Mouse (Mus musculus): ENCODE results near the gene 2310061I04Rik. TPM values are rescaled to one million over a fixed set of nuclear protein-coding genes. Genes with fewer than 3 reads are reported as not detected.
A peak's percentile ranks its signal among the peaks of the same experiment; 100 is the strongest.

Gene 2310061I04Rik
- total RNA-seq, 2 experiments from 2014 or later = 83.9 to 89.3 TPM

DNA sequence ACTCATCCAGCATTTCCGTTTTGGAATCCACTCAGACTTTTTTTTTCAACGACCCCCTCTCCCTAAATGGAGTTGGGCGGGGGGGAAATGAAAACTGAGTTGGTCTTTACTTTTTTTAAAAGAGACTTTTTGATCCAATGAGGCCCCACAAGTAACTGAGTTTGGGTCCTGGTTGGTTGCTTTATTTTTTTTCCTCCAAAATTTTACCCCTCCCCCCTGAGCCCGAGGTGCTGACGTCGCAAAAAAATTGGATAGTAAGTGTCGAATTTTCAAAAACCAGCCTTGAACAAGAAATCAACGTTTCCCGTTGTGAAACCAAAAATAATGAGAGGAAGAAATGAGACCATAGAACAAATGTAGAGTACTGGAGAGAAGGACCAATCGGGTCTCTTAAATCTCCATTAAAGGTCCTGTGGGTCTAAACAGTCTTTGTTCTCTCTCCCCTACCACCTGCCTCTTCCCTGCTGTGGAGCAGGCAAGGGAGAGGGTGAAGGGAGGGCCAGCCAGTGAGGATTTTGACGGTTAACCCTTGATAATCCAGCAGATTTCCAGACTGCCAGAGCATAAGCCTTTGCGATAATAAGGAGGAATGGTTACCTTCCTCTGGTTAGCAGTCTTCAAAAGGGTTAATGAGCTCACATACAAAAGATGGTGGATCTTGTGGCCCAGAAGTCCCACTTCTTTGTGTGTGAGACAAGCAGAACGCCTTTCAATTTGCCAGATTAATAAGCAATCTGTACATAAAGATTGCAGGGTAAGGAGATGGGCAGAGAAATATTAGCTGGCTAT is 20.4 kb upstream of the 2310061I04Rik start:
- intact Hi-C loops (cut with DNase I) = no loop called here
- peak in 1 of 2 experiments; percentile 59 for DNase-seq

- peak; percentile 40 to 49 for DNase-seq
- intact Hi-C loops (cut with DNase I) = no loop called here
Observed at GRCm38 (mm10) chr17:35917143-35917462, 19.9 kb upstream of the 2310061I04Rik start.

GRCm38 (mm10) chr17:35916297-35917142 is 19.3 kb upstream of the 2310061I04Rik start, which contains the start of the genes Mrps18b and Ppp1r10:
Gene Mrps18b (minus strand): TSS chr17:35916389.
Gene Ppp1r10 (plus strand): TSS chr17:35916434.
- peak; percentile 98 for DNase-seq
- intact Hi-C loops (cut with DNase I) = no loop called here

- DNase-seq = no peak
- intact Hi-C loops (cut with DNase I) = no loop called here
Observed at GRCm38 (mm10) chr17:35915538-35916296, 18.5 kb upstream of the 2310061I04Rik start.

DNA sequence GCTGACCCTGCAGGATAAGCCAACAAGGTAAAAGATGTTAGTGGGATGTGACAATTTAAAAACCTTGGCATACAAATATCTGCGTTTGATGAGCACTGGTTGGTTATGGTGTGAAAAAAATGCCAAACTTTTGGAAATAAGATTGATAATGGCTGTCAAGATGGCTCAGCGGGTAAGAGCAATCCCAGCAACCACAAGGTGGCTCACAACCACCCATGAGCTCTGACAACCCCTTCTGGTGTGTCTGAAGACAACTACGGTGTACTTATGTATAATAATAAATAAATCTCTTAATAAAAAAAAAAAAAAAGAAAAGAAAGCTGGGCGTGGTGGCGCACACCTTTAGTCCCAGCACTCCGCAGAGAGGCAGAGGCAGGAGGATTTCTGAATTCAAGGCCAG is 17.7 kb upstream of the 2310061I04Rik start:
- intact Hi-C loops (cut with DNase I) = loop anchor here (5.0 kb wide), 1 partner anchor 38 kb away; the partner anchor contains the start of gene Dhx16
- DNase-seq = no peak

DNA sequence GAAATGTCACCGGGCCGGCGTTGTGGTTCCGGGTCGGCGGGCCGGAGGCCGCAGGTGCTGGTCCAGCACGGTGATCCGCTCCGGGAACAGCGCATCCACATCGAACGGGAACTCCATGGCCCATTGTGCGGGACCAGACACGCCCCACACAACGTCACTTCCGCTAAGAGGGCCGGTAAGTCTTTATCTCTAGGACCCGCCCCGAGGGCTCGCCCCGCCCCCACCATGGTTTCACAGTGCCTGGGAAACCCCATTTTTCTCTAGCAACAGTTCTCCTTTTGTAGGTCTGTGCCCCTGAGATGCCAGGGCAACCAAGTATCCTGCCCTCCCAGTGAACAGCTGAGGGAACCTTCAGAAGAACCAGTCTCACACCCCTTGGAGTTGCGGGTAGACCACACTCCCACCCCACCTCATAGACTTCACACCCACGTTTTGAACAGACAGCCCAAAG is 12.7 kb upstream of the 2310061I04Rik start, which contains the start of gene Atat1:
TSS of gene Atat1 (minus strand) at position 157 of the 451 bp plus-strand sequence.
- intact Hi-C loops (cut with DNase I) = loop anchor here (5.0 kb wide), 1 partner anchor 33 kb away; the partner anchor contains the start of gene Dhx16

GRCm38 (mm10) chr17:35909186-35909918 is 12.1 kb upstream of the 2310061I04Rik start:
- DNase-seq = no peak
- intact Hi-C loops (cut with DNase I) = no loop called here

More for the DNA sequence above, 12.7 kb upstream of the 2310061I04Rik start, which contains the start of gene Atat1:
- DNase-seq = peak; percentile 93 to 97

- intact Hi-C loops (cut with DNase I) = no loop called here
- no peak for DNase-seq
Observed at GRCm38 (mm10) chr17:35907609-35908008, 10.4 kb upstream of the 2310061I04Rik start.

DNA sequence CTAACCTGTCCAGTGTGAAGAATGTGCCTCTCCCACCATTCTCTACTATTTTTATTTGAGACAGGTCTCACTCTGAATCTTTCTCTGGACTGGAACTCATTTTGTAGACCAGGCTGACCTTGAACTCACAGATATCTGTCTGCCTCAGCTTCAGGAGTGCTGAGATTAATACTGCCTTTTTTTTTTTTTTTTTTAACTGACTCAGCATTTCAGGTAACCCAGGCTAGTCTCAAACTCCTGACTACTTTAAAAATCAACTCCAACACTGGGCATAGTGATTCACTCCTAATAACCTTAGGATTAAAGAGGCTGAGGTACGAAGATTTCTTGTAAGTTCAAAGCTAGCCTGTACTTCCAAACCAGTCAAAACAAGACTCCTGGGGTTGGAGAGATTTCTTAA is 8.4 kb upstream of the 2310061I04Rik start:
- intact Hi-C loops (cut with DNase I) = no loop called here
- DNase-seq = no peak

DNA sequence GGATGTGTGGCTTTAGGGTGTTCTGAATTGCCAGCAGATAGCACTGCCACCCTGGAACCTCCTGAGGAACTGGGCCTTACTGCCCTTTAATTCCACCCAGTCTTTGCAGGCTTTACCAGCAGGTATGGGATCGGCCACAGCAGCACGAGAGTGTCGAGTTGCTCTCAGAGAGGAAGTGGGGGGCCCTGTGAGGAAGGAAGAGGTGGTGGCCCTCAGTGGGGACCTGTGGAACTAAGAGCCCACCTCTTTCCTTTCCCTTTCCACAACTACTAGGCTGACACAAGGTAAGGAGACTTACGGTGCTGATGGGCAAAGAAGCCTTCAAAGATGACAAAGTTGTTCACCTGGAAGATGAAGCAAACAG is 6.7 kb upstream of the 2310061I04Rik start:
- DNase-seq = no peak
- intact Hi-C loops (cut with DNase I) = no loop called here

DNA sequence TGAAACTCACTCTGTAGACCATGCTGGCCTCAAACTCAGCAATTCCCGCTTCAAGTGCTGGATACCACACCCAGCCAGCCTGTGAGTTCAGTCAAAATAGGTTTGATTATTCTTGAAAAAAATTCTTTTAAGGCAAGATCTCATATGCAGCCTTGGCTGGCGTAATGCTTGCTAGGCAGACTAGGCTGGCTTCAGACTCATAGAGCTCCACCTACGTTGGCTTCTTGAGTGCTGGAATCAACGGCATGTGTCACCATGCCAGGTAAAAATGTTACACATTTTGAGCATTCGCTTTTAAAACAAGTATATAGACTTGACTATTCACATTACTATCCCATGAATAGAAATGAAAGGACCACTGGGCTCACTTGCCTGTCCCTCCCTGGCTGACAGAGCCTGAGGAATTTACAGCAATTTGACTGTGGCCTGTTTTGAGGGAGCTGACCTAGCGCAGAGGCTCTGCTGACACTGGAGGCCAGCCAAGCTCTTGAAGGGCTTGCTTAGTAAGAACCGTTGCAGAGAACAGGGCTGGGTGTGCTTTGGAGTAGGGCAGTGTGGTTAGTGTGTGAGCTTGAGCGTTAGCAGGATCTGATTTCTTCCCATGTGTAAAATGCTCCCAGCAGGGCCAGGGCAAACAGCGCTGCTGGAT is 6.2 kb upstream of the 2310061I04Rik start:
- DNase-seq = peak; percentile 47 to 74
- intact Hi-C loops (cut with DNase I) = no loop called here

GRCm38 (mm10) chr17:35900636-35901035 is 3.4 kb upstream of the 2310061I04Rik start:
- intact Hi-C loops (cut with DNase I) = no loop called here
- no peak for DNase-seq

DNA sequence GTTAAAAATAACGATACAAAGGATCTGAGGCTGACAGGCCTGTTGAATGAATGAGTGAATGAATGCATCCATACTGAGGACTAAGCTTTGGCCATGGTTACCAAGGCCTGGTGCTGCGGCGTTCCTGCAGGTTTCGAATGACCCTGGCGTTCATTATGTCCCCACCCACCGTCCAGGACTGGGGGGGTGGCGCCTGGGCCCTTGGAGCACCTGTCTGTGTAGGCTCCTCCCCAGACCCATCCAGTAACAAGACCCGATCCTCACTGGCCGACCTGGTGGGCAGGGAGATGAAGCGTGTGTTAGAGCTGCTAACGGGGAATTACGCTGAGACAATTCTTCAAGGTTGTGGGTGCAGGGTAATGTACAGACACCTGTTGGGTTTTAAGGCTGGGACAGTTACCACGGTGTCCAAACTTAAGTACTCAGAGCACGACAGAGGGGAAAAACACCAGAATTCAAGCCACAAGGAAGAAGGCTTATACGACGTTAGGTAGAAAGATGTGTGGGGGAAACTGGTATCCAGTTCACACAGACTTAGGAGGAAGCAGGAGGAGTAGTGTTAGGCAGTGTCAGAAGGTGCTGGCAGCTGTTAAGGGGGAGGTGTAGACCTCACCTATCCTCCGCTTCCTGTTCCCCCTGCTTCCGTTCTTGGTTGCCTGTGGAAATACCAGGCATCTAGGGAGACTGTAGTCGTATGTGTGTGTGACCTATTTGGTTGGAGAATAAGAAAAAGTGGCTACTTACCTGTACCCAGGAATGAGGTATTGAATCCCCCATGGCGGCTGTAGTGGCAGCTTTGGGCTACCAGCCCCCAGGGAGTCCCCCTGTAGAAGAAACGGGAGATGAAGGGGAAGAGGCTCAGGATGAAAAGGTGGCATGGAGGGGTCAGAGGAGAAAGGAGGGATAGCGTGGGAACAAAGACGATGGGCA is 678 bp upstream of the 2310061I04Rik start:
- no peak for DNase-seq
- intact Hi-C loops (cut with DNase I) = no loop called here

GRCm38 (mm10) chr17:35887725-35888124 is 9.5 kb downstream of the 2310061I04Rik start:
- intact Hi-C loops (cut with DNase I) = no loop called here
- no peak for DNase-seq

GRCm38 (mm10) chr17:35883777-35884176 is 13.5 kb downstream of the 2310061I04Rik start:
- intact Hi-C loops (cut with DNase I) = no loop called here
- no peak for DNase-seq

- no peak for DNase-seq
- intact Hi-C loops (cut with DNase I) = no loop called here
Observed at GRCm38 (mm10) chr17:35882924-35883323, 14.3 kb downstream of the 2310061I04Rik start.

- intact Hi-C loops (cut with DNase I) = loop anchor here (5.0 kb wide), 1 partner anchor 33 kb away; the partner anchor contains the start of gene Atat1
- DNase-seq = peak; percentile 95 to 97
Observed at GRCm38 (mm10) chr17:35879245-35880057, 17.8 kb downstream of the 2310061I04Rik start, which contains the start of gene Dhx16. Gene Dhx16 (plus strand): TSS chr17:35879819.
